Comparison of ENCODE assay signal across 9 mouse cellular contexts in genomic region chr11:95118505-95118904, GRCm38 (mm10). TPM values are rescaled to one million over a fixed set of nuclear protein-coding genes. Genes with fewer than 3 reads are reported as not detected.
A peak's percentile ranks its signal among the peaks of the same experiment; 100 is the strongest.
DNase-seq lines count a peak whose midpoint lies in the region; ATAC-seq and TF ChIP-seq lines count a peak whose summit lies in the region.
"Had no signal": no experiment of that assay in that cellular context is flagged by ENCODE, and none has a peak within 500 bp of the region (broad histone marks: within the 10 kb centered on the region; RNA-seq: fewer than 3 reads in every experiment).

No protein-coding gene starts in this region.

- TF ChIP-seq POLR2A in brain, embryonic 14.5 days (IDR thresholded peaks at IDR 0.05; ENCODE audit: borderline replicate concordance, extremely low read depth, insufficient read depth, insufficient read length, poor library complexity, severe bottlenecking), result no peak

- peak; percentile 98 for TF ChIP-seq CTCF in brain, embryonic 14.5 days (IDR thresholded peaks at IDR 0.05; ENCODE audit: borderline replicate concordance, extremely low read depth, insufficient read depth, insufficient read length)

- no peak overlapping the region for H3K4me2 ChIP-seq in forebrain, embryonic 16.5 days (ENCODE audit: low read length)
- H3K4me2 ChIP-seq in intestine, embryonic 15.5 days (replicated peaks), result no peak overlapping the region
- H3K4me2 ChIP-seq: liver, embryonic 15.5 days had no signal

- 0 out of 2 replicates have a peak overlapping the region, but pooled peaks have one; percentile 29 for H3K9ac ChIP-seq in forebrain, embryonic 16.5 days (replicated peaks; ENCODE audit: low read depth, low read length)
- H3K9ac ChIP-seq in intestine, embryonic 15.5 days, result no peak overlapping the region
- H3K9ac ChIP-seq: liver, embryonic 15.5 days had no signal

- 3% methylated on average over 8 of the region's 8 CpGs for WGBS in forebrain, embryonic 16.5 days
- 5% methylated on average over 8 of the region's 8 CpGs for WGBS in intestine, embryonic 15.5 days

- H3K9me3 ChIP-seq in forebrain, embryonic 16.5 days (ENCODE audit: control insufficient read depth, low read length), result no peaks in the 10 kb centered on the region
- H3K9me3 ChIP-seq in intestine, embryonic 15.5 days, result no peaks in the 10 kb centered on the region
- H3K9me3 ChIP-seq: liver, embryonic 15.5 days had no signal

- no peaks in the 10 kb centered on the region for H3K36me3 ChIP-seq in forebrain, embryonic 16.5 days (ENCODE audit: control insufficient read depth, insufficient read depth)
- no peaks in the 10 kb centered on the region for H3K36me3 ChIP-seq in intestine, embryonic 15.5 days
- H3K36me3 ChIP-seq: liver, embryonic 15.5 days had no signal

- H3K27ac ChIP-seq in forebrain, embryonic 16.5 days (ENCODE audit: low read length), result no peak overlapping the region
- no peak overlapping the region for H3K27ac ChIP-seq in intestine, embryonic 15.5 days
- H3K27ac ChIP-seq: liver, embryonic 15.5 days had no signal

- intact Hi-C loops in left cerebral cortex, postnatal 4 days (cut with DNase I), result loop anchor here (5.0 to 10.0 kb wide), 2 partner anchors 114 to 406 kb away; no protein-coding TSS in a partner anchor

- peaks cover 20% of the 10 kb centered on the region for H3K4me1 ChIP-seq in forebrain, embryonic 16.5 days (replicated peaks; ENCODE audit: control insufficient read depth, insufficient read depth, low read length)
- peaks cover 25% of the 10 kb centered on the region for H3K4me1 ChIP-seq in intestine, embryonic 15.5 days (replicated peaks)
- H3K4me1 ChIP-seq: liver, embryonic 15.5 days had no signal

- H3K27me3 ChIP-seq in forebrain, embryonic 16.5 days (replicated peaks; ENCODE audit: control insufficient read depth, insufficient read depth, low read length), result peaks cover 49% of the 10 kb centered on the region
- H3K27me3 ChIP-seq in intestine, embryonic 15.5 days (replicated peaks), result peaks cover 57% of the 10 kb centered on the region

- DNase-seq in cerebellum, adult 11 months, result peak; percentile 38
- peak; percentile 85 for DNase-seq in brain, embryonic 14.5 days (ENCODE audit: low read depth)
- peak; percentile 88 for DNase-seq in left cerebral cortex, postnatal 4 days
- peak; percentile 24 for DNase-seq in naive thymus-derived CD4-positive, alpha-beta T cell, adult 2 months (ENCODE audit: low read depth)
- DNase-seq in testis, postnatal 10 days (ENCODE audit: low spot score), result peak; percentile 90

- no peak overlapping the region for H3K4me3 ChIP-seq in forebrain, embryonic 16.5 days (replicated peaks; ENCODE audit: low read length)
- H3K4me3 ChIP-seq in intestine, embryonic 15.5 days (replicated peaks), result no peak overlapping the region
- H3K4me3 ChIP-seq: liver, embryonic 15.5 days had no signal

- ATAC-seq in cerebellum, adult (ENCODE audit: insufficient number of reproducible peaks, low FRiP score, low TSS enrichment), result no peak
- peak; percentile 58; the same call in 1 of the 2 replicates for ATAC-seq in forebrain, embryonic 16.5 days
- ATAC-seq in intestine, embryonic 15.5 days, result 0 out of 2 replicates have a peak, but pooled peaks have one; percentile 41

RNA-seq across cellular contexts. Expression of gene Dlx3, which starts 1.4 kb away (rescaled TPM):
- polyA plus RNA-seq in brain, embryonic 14.5 days (2012; rRNA removed), result 0.26 and 0.92 TPM in 2 replicates
- 0.10 and 0.27 TPM in 2 replicates for polyA plus RNA-seq in forebrain, embryonic 16.5 days (2015; fragmentation: Nextera tagmentation; extraction: Ambion mirVana)
- polyA plus RNA-seq in intestine, embryonic 15.5 days (2015; fragmentation: Nextera tagmentation; extraction: Ambion mirVana), result 0.60 and 0.88 TPM in 2 replicates
- total RNA-seq in left cerebral cortex, postnatal 4 days (2021), result not detected

RNA-seq across cellular contexts. Expression of gene Dlx4, which starts 27.6 kb away (rescaled TPM):
- 0.10 TPM in 2 replicates for polyA plus RNA-seq in brain, embryonic 14.5 days (2012; rRNA removed)
- 0.10 TPM in 1 of 2 replicates, not detected in the other for polyA plus RNA-seq in forebrain, embryonic 16.5 days (2015; fragmentation: Nextera tagmentation; extraction: Ambion mirVana)
- polyA plus RNA-seq in intestine, embryonic 15.5 days (2015; fragmentation: Nextera tagmentation; extraction: Ambion mirVana), result 0.10 and 0.16 TPM in 2 replicates
- total RNA-seq in left cerebral cortex, postnatal 4 days (2021), result under 1 TPM; 0.18 to 0.24 TPM

RNA-seq across cellular contexts. Expression of gene Itga3, which starts 41.9 kb away (rescaled TPM):
- polyA plus RNA-seq in brain, embryonic 14.5 days (2012; rRNA removed), result 23.4 and 29.3 TPM in 2 replicates
- polyA plus RNA-seq in forebrain, embryonic 16.5 days (2015; fragmentation: Nextera tagmentation; extraction: Ambion mirVana), result 6.3 and 8.5 TPM in 2 replicates
- polyA plus RNA-seq in intestine, embryonic 15.5 days (2015; fragmentation: Nextera tagmentation; extraction: Ambion mirVana), result 32.8 and 35.6 TPM in 2 replicates
- 10 to 100 TPM; 20.3 to 20.5 TPM for total RNA-seq in left cerebral cortex, postnatal 4 days (2021)

Comparison
In these comparisons a context has a peak if more than half of its experiments do, and no peak if none do; other contexts are left out.
1. DNase-seq: peak in every context shown above with its lines; median percentile 90 in testis, postnatal 10 days; 88 in left cerebral cortex, postnatal 4 days; 85 in brain, embryonic 14.5 days; 38 in cerebellum, adult 11 months; 24 in naive thymus-derived CD4-positive, alpha-beta T cell, adult 2 months.